Mouse (Mus musculus) retina, embryonic 14.5 days (tissue): ENCODE measurements around the gene Lsm12.
"Not testable (repeated sequence)": the region's sequence is repeated elsewhere in the genome, so short reads cannot be mapped to it uniquely, and the experiment has no call there.

ENCODE experiments used
- DNase-seq: peaks from one replicate; pipeline ENCODE4 v3.0.0-alpha.2; 2015; ENCODE audit warnings: low spot score

Lsm12 gene

DNA sequence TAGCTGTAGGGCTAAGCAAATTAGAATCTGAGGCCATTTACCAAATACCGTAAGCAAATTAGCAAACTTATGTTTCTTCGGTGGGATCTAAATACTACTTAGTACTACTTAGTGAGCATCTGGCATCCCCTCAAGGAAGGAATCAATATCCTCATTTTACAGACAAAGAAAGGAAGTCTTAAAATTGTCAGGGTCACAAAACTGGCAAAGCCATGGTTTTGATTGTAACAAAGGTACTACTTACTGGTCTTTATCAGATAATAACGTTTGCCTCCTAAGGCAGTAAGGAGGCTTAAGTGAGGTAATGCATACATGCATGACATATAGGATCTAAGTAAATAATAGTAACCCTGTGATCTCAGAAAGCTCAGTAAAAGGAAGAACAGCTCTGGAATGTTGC, 581 bp upstream of the Lsm12 start:
- no peak for DNase-seq

- no peak for DNase-seq
Measured at GRCm38 (mm10) chr11:102184253-102184645, 847 bp downstream of the Lsm12 start.

- DNase-seq, result no peak
Measured at GRCm38 (mm10) chr11:102179836-102180235, 5.3 kb downstream of the Lsm12 start.

- no peak for DNase-seq
Measured at GRCm38 (mm10) chr11:102168689-102169088, 16.4 kb downstream of the Lsm12 start.

- no peak for DNase-seq
Measured at GRCm38 (mm10) chr11:102167539-102167938, 17.6 kb downstream of the Lsm12 start.

GRCm38 (mm10) chr11:102165971-102166722, 18.9 kb downstream of the Lsm12 start:
- DNase-seq, result no peak

GRCm38 (mm10) chr11:102159781-102160180, 25.3 kb downstream of the Lsm12 start:
- DNase-seq, result no peak

GRCm38 (mm10) chr11:102158024-102158423, 27.1 kb downstream of the Lsm12 start:
- DNase-seq, result not testable (repeated sequence)

GRCm38 (mm10) chr11:102156786-102157089, 28.4 kb downstream of the Lsm12 start:
- DNase-seq, result no peak

DNA sequence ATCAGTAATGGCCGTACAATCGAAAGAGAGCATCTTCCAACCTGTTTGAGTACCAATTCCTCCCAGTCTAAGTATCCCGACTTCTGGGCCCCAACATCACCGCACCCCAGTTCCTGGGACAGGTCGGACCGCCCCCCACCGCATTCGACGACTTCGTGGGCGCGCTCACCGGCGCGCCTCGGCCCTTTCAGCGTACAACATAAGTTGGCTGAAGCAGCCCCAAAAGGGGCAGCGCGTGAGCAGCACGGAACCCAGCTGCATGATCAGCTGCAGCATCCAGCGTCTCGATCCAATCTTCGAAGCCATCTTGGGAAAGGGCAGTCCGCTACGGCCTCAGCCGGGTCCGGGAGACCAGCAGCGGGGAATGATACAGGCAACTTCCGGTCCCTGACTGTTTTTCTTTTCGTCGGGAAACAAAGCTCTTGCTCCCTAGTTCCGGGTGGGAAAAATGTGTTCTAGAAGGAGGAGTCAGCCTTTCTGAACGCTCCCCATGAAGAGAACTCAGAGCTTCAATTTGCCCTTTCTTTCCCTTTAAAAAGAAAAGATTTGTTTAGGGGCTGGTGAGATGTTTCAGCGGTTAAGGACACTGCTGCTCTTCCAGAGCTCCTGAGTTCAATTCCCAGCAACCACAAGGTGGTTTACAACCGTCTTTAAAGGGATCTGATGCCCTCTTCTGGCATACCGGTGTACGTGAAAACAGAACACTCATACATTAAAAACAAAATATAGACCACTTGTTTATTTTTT, 28.9 kb downstream of the Lsm12 start, which contains the start of gene Tmem101:
TSS of gene Tmem101 (minus strand) at position 366 of the 747 bp plus-strand sequence.
- peak; percentile 95 for DNase-seq

DNA sequence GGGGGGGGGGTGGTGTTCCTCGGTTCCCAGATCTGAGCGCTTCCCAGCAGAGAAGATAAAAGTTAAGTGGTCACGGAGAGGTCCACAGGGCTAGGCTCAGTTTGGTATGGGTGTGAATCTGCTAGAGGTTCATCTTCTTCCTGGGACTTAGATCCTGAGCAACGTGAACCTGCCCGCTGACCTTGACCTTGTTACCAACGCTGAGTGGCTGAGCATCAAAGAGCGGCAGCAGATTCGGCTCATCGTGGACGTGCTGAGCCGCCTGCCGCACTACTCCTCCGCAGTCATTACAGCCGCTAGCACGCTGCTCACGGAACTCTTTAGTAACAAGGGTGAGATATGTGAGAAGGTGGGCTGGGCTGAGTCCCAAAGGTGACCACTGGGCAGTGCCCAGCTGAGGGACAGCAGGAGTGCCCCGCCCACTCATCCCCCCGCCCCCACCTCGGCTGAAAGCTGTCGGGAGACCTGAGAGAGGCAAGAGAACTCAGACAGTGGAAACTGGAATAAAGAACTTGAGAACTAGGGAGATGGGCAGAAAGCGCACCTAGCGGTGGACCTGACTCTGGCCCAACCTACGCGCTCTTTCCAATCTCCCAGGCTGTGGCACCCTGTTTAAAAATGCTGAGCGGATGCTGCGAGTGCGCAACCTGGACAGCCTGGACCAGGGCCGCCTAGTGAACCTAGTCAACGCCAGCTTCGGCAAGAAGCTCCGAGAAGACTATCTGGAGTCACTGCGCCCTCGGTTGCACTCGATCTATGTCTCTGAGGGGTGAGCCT, 37.7 kb downstream of the Lsm12 start:
- DNase-seq, result no peak

- DNase-seq, result no peak
Measured at GRCm38 (mm10) chr11:102146531-102146930, 38.6 kb downstream of the Lsm12 start.

DNA sequence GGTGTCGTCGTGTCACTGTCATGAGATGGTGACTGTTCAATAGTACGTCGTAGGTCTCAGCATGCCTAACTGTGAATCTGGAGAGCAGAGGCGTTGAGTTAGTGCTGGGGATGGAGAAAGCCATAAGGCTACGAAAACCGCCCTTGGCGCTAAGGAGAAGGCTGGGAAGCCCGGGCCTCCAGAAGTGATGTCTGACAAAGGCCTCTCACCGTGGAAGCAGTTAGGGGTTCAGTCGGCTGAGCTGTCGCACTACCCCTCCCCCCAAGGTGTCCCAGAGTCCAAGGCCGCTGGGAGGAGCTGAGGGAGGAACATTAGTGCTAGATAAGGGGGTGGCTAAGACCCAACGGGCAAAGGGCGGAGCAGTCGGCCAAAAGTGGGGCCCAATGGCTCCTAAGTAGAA, 39.1 kb downstream of the Lsm12 start:
- DNase-seq, result no peak

- peak; percentile 26 for DNase-seq
Measured at GRCm38 (mm10) chr11:102145471-102146001, 39.6 kb downstream of the Lsm12 start, which contains the start of gene Nags. TSS of gene Nags (plus strand) at chr11:102145513.

DNA sequence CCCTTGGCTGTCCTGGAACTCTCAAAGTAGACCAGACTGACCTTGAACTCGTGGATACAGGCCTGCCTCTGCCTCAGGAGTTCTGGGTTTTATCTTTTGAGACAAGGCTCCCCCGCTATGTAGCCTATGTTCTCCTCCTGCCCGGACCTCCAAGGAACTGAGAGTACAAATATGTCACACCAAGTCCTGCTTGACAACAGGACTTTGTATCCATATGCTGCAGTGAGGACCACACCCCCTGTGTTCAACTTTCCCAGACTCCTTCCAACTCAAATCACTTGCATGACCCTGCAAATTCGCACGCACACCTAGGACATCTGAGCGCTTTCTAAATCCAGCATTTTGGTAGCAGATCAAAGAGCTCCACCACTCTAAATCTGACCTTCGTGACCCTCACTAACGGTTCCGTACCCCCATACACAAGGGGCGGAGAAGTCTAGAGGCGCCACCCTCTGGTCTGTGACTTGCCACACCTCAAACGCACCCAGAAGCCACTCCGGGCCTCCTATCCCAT, 40.1 kb downstream of the Lsm12 start:
- peak; percentile 58 for DNase-seq

DNA sequence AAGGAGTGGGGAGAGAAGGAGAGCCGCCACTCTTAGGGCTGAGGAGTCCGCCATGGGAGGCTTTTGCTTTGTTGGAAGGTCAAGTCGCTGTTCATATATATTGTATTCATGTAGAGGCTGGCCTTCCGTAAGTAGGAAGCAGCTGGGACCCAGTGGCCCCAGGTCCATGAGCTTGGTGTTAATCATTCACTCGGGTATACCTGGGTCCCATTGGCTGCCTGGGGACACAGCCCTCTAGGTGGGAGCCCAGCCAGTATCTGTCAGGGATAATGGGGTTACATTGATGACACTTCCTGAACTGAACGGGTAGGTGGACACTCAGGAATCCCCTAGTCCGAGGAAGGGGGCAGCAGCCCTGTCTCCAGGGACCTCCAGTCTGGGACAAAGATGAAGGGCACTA, 42.7 kb downstream of the Lsm12 start:
- DNase-seq, result no peak

GRCm38 (mm10) chr11:102140508-102140907, 44.6 kb downstream of the Lsm12 start:
- DNase-seq, result peak; percentile 85

GRCm38 (mm10) chr11:102138447-102138740, 46.7 kb downstream of the Lsm12 start:
- DNase-seq, result peak; percentile 88

- DNase-seq, result no peak
Measured at GRCm38 (mm10) chr11:102137625-102138446, 47.3 kb downstream of the Lsm12 start.

GRCm38 (mm10) chr11:102134516-102134915, 50.6 kb downstream of the Lsm12 start:
- no peak for DNase-seq

DNA sequence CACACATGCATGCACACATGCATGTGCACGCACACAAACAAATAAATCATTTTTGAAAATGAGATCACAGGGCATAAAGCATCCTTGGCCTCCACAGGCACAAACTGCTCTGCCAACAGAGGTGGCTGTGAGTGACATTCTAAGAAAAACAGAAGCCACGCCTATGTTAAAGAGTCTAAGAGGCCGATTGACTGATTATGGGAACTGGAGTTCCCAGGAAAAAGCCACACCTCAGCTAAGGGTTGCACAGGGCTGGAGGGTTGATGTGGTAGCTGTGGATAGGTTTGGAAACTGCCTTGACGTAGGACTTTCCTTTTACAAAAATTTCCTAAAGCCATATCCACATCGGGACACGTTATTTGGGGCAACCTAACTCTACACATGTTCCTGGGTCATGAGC, 67.7 kb downstream of the Lsm12 start:
- DNase-seq, result no peak

- DNase-seq, result no peak
Measured at GRCm38 (mm10) chr11:102116241-102116640, 68.9 kb downstream of the Lsm12 start.
